Mouse (Mus musculus): ENCODE results near the gene Serp2. TPM values are rescaled to one million over a fixed set of nuclear protein-coding genes. Genes with fewer than 3 reads are reported as not detected.

Serp2 gene
- polyA plus RNA-seq, 1 experiment from 2014 or later: 21.6 TPM

DNA sequence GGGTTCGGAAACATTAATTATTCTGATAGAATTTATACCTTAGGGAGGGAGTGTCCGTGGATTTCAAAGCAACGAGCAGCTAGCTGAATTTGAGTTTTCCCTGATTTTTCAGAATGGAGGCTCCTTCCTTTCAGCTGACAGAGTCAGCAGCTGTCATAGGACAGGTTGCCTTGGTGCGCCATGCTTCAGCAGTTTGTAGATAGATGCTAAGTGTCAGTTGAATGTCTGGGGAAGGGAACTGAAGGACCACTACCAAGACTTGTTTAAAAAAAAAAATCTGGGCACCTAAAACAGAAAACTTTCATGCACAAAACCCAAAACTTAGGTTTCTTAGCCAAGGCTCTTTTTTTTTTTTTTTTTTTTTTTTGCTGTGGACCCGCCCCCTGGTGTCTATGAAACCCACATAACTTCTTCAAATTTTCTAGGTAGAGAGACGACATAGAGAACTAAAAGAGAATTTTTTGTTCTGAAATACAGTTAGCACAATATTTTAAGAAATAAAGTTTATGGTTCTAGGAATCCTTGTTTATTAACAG lies 42.6 kb downstream of the Serp2 start:
- no peaks in the 10 kb centered on the region; the same call in 1 of the 2 replicates for H3K9me3 ChIP-seq
- H3K4me3 ChIP-seq: peak overlapping the region; percentile 16; the same call in 1 of the 2 replicates
- peak overlapping the region; percentile 75; the same call in 1 of the 2 replicates for H3K27ac ChIP-seq (replicated peaks)
- 36% methylated on average over 6 of the region's 6 CpGs for WGBS
- H3K36me3 ChIP-seq (replicated peaks): peaks cover 17% of the 10 kb centered on the region
- peaks cover 42% of the 10 kb centered on the region for H3K4me1 ChIP-seq
- DNase-seq (ENCODE audit: low spot score): no peak
- peaks cover 3% of the 10 kb centered on the region; the same call in 1 of the 2 replicates for H3K27me3 ChIP-seq (replicated peaks; ENCODE audit: low read depth, poor library complexity, severe bottlenecking)

DNA sequence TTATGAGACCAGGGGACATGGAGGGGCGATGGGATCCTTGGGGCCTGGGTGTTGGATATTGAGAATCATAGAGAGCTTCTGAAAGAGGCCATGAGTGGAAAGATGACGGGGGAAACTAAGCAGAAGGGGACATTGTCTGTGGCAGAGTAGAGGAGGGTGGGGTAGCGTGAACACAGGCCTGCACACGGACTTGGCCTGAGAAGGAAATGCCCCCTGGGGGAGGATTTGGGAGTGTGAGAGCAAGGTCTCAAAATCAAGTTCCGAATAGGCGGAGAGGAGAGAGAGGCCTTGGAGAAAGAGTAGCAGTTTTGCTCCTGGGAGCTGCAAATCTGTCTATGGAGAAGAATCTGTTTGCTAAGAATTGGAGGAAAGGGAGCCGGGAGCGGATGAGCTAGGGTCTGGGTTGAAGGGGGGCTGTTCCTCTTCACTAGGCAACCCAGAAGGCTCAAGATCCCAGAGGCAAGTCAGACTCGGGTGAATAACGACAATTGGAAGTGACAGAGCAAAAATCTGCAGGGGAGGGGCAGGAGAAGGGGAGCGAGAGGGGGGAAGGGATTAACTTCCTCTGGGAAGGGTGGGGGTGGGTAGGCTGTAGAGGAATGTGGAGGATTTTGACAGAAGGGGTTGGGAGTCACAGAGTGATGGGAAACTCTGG lies 43.2 kb downstream of the Serp2 start:
- Histone ChIP-seq H3K36me3 (replicated peaks) (peaks cover 19% of the 10 kb centered on the region), H3K9me3 (no peaks in the 10 kb centered on the region; the same call in 1 of the 2 replicates), H3K27ac (replicated peaks) (peak overlapping the region; percentile 75), H3K27me3 (replicated peaks; ENCODE audit: low read depth, poor library complexity, severe bottlenecking) (peaks cover 3% of the 10 kb centered on the region; the same call in 1 of the 2 replicates), H3K4me3 (peak overlapping the region; percentile 16; the same call in 1 of the 2 replicates), H3K4me1 (peaks cover 42% of the 10 kb centered on the region)
- 17% methylated on average over 11 of the region's 11 CpGs for WGBS
- peak; percentile 74 for DNase-seq (ENCODE audit: low spot score)

DNA sequence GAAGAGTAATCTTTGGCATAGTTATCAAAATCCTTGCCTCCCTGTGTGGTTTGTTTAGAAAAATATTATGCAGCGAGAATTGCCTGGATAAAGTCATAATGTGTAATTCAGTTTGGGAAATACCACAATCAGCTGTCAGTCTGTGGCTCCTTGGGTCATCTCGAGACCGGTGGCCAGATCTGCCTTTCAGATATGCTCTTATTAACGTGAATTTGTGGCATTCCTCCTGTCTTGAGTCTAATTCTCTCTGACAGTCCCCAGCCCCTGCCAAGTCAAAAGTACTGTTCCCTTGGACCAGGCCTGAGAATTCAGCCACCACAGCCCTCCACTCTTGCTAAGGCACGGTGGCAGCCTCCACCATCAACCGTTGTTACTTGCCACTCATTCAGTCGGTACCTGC lies 44.7 kb downstream of the Serp2 start:
- 77% methylated on average over 7 of the region's 7 CpGs for WGBS

DNA sequence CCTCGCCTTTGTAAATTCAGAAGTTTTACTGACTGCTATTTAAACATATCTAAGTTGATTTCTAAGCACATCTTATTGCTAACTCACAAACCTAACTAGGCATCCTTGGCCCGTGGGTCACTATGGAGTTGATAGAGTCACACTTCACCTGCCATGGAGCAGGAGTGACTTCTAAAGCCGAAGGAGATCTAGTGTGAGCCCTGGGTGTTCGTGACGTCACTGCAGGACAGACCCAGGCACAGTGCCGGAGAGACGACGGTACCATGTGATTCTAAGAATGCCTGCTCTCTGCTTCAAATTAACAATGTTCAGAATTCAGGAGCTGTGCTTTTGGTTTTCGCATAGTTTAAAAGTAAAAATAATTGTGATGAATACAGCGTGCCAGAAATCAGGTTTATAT lies 48.0 kb downstream of the Serp2 start:
- H3K27ac ChIP-seq (replicated peaks): no peak overlapping the region
- H3K9me3 ChIP-seq: no peaks in the 10 kb centered on the region; the same call in 1 of the 2 replicates
- 81% methylated on average over 10 of the region's 10 CpGs for WGBS
- H3K36me3 ChIP-seq (replicated peaks): peaks cover 42% of the 10 kb centered on the region
- H3K4me1 ChIP-seq: peaks cover 36% of the 10 kb centered on the region
- H3K4me3 ChIP-seq: no peak overlapping the region
- no peak for DNase-seq (ENCODE audit: low spot score)
- H3K27me3 ChIP-seq (replicated peaks; ENCODE audit: low read depth, poor library complexity, severe bottlenecking): no peaks in the 10 kb centered on the region

More for the DNA sequence above, 44.7 kb downstream of the Serp2 start:
- DNase-seq (ENCODE audit: low spot score): no peak
- Histone ChIP-seq H3K4me3 (no peak overlapping the region), H3K27ac (replicated peaks) (no peak overlapping the region), H3K4me1 (peaks cover 49% of the 10 kb centered on the region), H3K27me3 (replicated peaks; ENCODE audit: low read depth, poor library complexity, severe bottlenecking) (peaks cover 3% of the 10 kb centered on the region; the same call in 1 of the 2 replicates), H3K36me3 (replicated peaks) (peaks cover 34% of the 10 kb centered on the region), H3K9me3 (no peaks in the 10 kb centered on the region; the same call in 1 of the 2 replicates)

DNA sequence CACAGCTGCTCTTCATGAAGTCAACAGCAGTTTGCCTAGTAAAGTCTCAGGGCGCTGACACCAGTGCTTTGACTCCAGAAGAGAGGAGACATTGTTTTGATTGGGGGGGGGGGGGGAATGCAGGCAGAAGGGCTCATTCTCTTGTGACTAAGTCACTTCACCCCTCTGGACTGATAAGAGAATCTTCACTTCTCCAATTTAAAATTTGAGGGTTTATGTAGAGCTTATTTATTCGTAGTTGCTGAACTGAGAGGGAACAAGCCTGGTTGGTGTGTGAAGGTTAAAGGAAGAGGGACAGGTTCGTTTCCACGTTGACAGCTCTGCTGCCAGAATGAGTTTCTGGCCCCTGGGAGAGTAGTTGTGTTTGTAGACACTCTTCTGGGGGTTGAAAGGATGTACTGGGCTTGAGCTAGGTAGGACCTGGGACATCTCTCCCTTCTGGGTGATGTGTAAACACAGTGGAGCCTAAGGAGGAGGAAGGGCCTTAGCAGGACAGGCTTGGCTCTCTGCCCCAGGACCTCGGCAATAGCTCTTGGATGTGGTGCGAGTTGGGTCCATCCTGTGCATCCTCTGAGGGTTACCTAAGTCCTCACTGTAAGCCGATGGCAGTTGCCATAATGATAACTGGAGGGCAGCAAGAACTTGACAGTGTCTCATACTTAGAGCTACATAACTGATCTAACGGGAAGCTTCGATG lies 48.7 kb downstream of the Serp2 start:
- peak overlapping the region; percentile 86; the same call in 1 of the 2 replicates for H3K4me3 ChIP-seq
- no peak for DNase-seq (ENCODE audit: low spot score)
- H3K27ac ChIP-seq (replicated peaks): no peak overlapping the region; the same call in 1 of the 2 replicates
- no peaks in the 10 kb centered on the region; the same call in 1 of the 2 replicates for H3K9me3 ChIP-seq
- H3K27me3 ChIP-seq (replicated peaks; ENCODE audit: low read depth, poor library complexity, severe bottlenecking): no peaks in the 10 kb centered on the region
- peaks cover 42% of the 10 kb centered on the region for H3K36me3 ChIP-seq (replicated peaks)
- peaks cover 33% of the 10 kb centered on the region for H3K4me1 ChIP-seq
- 89% methylated on average over 9 of the region's 9 CpGs for WGBS

DNA sequence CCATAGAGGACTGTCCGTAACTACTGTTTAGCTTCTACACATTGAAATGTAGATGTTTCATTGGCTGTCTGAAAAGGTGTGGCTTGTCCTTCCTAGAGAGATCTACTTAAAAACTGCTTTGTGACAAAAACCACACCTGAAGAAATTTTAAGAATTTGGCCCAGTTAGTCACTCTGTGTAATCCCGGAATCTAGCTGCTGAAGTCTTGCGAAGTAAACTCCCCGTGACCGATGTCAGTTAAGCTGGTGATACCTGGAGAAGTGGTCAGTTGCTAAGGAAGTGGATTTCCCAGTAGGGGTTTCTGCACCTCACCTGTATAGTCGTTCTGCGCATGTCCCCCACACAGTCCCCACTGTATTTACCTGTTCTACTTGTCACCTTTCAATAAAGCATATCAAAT lies 49.3 kb downstream of the Serp2 start:
- Histone ChIP-seq H3K4me1 (peaks cover 30% of the 10 kb centered on the region), H3K9me3 (no peaks in the 10 kb centered on the region; the same call in 1 of the 2 replicates), H3K4me3 (peak overlapping the region; percentile 86), H3K27ac (replicated peaks) (no peak overlapping the region), H3K36me3 (replicated peaks) (peaks cover 42% of the 10 kb centered on the region), H3K27me3 (replicated peaks; ENCODE audit: low read depth, poor library complexity, severe bottlenecking) (no peaks in the 10 kb centered on the region)
- WGBS: 92% methylated on average over 7 of the region's 7 CpGs
- DNase-seq (ENCODE audit: low spot score): no peak

DNA sequence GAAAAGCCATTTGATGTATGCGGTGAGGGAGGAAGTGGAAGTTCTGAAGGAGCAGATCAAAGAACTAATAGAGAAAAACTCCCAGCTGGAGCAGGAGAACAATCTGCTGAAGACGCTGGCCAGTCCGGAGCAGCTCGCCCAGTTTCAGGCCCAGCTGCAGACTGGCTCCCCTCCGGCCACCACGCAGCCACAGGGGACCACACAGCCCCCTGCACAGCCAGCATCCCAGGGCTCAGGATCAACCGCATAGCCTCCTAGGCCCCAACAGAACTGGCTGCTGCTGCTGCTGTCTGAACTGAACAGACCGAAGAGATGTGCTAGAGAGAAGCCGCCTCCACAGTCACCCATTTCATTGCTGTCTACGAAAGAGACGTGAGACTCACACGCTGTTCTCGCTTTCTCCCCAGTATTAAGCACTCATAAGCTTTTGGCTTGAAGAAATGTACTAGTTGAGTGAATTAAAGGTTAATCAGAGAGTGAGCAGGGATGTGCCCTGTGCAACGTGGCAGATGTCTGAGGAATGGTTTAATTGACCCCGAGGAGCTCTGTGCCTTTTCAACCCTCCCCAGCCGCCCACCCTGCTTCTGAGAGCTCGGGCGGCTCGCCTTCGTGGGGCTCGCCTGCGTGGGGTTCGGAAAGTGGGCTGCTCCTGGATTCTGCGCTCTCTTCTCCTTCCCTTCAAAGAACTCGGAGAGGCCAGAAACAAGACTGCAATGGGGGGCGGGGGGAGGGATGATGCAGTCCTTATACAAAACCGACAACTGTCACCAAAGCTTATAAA lies 50.1 kb downstream of the Serp2 start:
- 56% methylated on average over 27 of the region's 27 CpGs for WGBS
- Histone ChIP-seq H3K27ac (replicated peaks) (peak overlapping the region; percentile 100), H3K4me1 (peaks cover 30% of the 10 kb centered on the region), H3K27me3 (replicated peaks; ENCODE audit: low read depth, poor library complexity, severe bottlenecking) (no peaks in the 10 kb centered on the region), H3K4me3 (peak overlapping the region; percentile 86), H3K36me3 (replicated peaks) (peaks cover 42% of the 10 kb centered on the region), H3K9me3 (no peaks in the 10 kb centered on the region; the same call in 1 of the 2 replicates)
- peak; percentile 41 for DNase-seq (ENCODE audit: low spot score)

DNA sequence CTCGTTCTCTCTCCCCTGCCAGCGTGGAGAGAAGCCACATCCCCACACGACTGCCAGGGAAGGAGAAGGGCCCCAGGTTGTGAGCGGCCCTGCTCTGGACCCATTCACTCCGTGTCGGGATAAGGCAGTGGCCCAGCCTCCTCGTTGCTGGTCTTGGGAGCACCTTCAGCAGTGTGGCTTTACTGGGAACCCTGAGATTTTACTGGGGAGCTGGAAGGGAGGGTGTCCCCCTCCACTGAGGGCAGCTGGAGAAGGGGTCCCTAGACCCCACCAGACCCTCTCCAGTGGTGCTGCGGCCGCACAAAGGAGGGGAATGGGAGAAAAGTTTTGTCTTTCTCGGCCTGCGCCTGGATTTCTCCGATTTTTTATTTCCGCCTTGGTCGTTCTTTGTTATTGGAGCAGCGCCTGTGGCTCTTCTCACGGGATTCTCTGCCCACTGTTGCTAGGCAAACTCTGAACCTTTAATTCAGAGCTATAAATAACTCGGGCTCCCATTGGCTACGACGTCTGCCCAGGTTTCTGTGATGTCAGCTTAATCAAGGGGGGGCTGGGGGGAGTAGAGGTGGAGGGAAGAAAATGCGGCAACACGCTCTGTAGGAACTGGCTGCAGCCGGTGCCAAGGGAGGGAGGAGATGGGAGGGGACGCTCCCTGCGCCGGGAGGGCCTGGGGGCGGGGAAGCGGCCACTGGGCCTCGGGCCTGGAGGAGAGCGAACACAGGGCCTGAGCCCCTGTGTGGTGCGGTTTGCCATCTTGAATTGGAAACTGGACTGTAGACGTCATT lies 51.1 kb downstream of the Serp2 start:
- WGBS: under 1% methylated on average over 31 of the region's 31 CpGs
- DNase-seq (ENCODE audit: low spot score): peak; percentile 96
- Histone ChIP-seq H3K4me1 (peaks cover 30% of the 10 kb centered on the region), H3K27me3 (replicated peaks; ENCODE audit: low read depth, poor library complexity, severe bottlenecking) (no peaks in the 10 kb centered on the region), H3K9me3 (no peaks in the 10 kb centered on the region; the same call in 1 of the 2 replicates), H3K27ac (replicated peaks) (peak overlapping the region; percentile 100), H3K4me3 (peak overlapping the region; percentile 86), H3K36me3 (replicated peaks) (peaks cover 40% of the 10 kb centered on the region)

DNA sequence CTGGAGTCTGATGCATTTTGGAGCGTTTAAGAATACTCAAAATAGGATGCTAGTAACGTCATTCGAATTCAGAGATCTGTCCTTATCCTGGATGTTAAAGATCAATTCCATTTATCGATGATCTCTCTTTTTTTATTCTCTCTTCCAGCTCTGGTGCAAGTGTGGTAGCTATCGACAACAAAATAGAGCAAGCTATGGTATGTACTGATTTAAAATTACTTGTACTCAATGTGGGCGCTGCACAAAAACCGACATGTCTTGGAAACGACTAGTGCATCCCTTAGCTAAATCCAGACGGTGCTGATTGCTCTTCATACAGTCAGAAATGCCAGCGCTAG lies 51.6 kb downstream of the Serp2 start:
- no peak for DNase-seq (ENCODE audit: low spot score)
- H3K27me3 ChIP-seq (replicated peaks; ENCODE audit: low read depth, poor library complexity, severe bottlenecking): no peaks in the 10 kb centered on the region
- H3K9me3 ChIP-seq: no peaks in the 10 kb centered on the region; the same call in 1 of the 2 replicates
- H3K4me1 ChIP-seq: peaks cover 35% of the 10 kb centered on the region
- peaks cover 35% of the 10 kb centered on the region for H3K36me3 ChIP-seq (replicated peaks)
- peak overlapping the region; percentile 100 for H3K27ac ChIP-seq (replicated peaks)
- H3K4me3 ChIP-seq: peak overlapping the region; percentile 86
- WGBS: 1% methylated on average over 10 of the region's 10 CpGs

DNA sequence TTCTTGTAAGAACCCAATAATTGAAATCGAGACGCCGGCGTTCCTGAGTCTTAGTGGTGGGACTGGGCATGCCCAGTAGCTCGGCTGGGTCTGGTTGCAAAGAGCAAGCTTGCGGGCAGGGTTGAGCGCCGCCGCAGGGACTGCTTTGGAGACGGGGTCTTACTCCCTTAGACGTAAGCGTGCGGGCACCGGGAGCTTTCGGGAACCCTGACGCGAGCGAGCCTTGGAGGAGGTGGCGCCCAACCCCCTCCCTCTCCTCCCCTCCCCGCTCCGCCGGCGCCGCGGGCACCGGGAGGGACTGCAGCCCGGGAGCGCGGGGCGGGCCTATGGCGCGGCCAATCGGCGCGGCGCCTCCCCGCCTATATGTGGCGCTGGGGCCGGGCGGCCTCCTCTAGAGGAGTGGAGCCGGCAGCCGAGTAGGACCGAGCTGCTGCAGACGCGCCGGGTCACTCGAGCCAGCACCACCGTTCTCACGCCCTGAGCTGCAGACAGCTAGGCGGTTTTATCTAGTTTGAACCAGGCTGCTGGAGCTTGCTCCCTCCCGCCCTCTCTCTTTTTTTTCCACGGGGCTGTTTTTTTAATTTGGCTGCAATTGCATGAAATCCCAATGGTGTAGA lies 52.5 kb downstream of the Serp2 start:
- H3K9me3 ChIP-seq: no peaks in the 10 kb centered on the region
- WGBS: under 1% methylated on average over 52 of the region's 52 CpGs
- H3K4me3 ChIP-seq: peak overlapping the region; percentile 86
- peaks cover 42% of the 10 kb centered on the region for H3K4me1 ChIP-seq
- DNase-seq (ENCODE audit: low spot score): peak; percentile 96
- H3K36me3 ChIP-seq (replicated peaks): peaks cover 26% of the 10 kb centered on the region
- peak overlapping the region; percentile 100 for H3K27ac ChIP-seq (replicated peaks)
- H3K27me3 ChIP-seq (replicated peaks; ENCODE audit: low read depth, poor library complexity, severe bottlenecking): no peaks in the 10 kb centered on the region

DNA sequence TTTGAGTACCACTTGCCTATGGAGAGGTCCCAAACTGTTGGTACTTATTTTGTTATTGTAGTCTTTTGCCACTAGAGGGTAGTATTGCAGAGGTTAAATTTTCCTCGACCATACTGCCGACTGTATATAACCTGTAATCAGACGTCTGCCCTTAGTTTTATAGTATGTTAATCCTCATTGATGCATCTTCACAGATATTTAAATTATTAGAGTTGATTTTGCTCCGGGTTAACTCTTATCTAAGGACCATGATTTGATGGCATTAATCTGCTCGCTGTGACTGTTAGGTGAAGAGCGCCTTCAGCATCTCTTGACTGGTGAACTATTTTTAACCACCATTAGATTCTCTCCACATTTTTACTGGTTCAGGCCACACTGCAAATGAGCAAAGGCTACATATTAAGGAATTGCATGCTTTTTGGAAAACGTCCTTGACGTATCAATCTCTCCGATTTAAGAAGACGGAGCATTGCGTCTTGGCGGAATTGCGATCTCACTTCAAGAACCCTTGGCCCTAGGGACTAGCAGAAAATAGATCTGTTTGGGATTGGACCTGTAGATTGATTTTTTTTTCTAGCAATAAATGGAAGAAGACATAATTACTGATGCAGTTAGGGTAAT lies 53.3 kb downstream of the Serp2 start:
- H3K27ac ChIP-seq (replicated peaks): peak overlapping the region; percentile 100
- DNase-seq (ENCODE audit: low spot score): no peak
- H3K36me3 ChIP-seq (replicated peaks): peaks cover 22% of the 10 kb centered on the region
- no peaks in the 10 kb centered on the region for H3K9me3 ChIP-seq
- peak overlapping the region; percentile 86 for H3K4me3 ChIP-seq
- WGBS: 9% methylated on average over 13 of the region's 13 CpGs
- H3K4me1 ChIP-seq: peaks cover 43% of the 10 kb centered on the region
- H3K27me3 ChIP-seq (replicated peaks; ENCODE audit: low read depth, poor library complexity, severe bottlenecking): no peaks in the 10 kb centered on the region
